Mouse (Mus musculus) liver, adult (tissue): ENCODE results near the gene Sh2d7.

Experiments used
- GATA4 ChIP-seq: IDR thresholded peaks from 2 replicates; pipeline ENCODE4 v1.6.1; 2014; ENCODE audit warnings: mild to moderate bottlenecking, low read length; ENCODE audit not compliant: insufficient replicate concordance

Sh2d7 gene

DNA sequence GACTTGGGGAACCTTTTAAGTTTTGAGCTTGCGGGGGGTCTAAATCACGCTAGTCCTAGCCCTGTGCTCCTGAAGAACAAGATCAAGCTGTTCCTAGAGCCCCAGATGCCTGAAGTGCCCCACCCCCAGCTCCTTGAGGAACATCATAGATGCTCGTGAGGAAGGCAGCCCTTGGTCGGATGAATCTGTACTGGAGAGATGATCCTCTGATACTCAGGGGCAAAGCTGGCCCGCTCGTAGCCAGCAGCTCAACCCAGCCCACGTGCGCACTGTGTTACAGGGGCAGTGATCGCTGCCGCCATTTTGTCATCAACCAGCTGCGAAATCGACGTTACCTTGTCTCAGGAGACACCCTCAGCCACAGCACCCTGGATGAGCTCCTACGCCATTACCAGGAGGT is at the start of gene Sh2d7:
Gene Sh2d7, plus strand, starts transcription at position 301 of the 400 bp plus-strand sequence.
- TF ChIP-seq GATA4, result no peak

DNA sequence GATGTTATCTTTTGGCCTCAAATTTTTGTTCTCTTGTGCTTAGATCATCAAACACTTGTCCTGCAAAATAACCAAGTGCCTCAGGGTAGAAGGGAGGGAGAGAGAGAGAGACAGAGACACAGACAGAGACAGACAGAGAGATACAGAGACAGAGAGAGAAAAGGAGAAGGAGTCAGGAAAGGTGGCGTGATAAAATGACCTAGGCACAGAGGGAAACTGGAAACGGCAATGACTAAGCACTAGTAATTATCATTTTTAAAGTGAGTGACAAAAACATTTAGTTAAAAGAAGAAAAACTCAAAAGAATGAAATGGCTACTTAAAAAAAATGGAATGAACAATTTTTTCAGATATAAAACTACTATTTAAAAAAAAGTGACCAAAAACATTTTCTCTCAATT is 49.2 kb upstream of the Sh2d7 start:
- no peak for TF ChIP-seq GATA4

DNA sequence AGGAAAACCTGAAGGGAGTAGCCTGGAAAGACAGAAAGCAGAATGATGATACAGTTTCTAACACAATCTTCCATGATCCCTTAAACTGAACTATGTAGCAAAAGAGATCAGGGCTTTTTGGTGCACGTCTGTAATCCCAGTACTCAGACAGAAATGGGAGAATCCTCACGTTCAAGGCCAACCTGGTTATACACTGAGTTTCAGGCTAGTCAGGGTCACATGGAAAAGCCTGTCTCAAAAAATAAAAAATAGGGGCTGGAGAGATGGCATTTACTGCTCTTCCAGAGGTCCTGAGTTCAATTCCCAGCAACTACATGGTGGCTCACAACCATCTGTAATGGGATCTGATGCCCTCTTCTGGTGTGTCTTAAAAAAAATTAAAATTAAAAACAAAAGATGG is 48.4 kb upstream of the Sh2d7 start:
- no peak for TF ChIP-seq GATA4

DNA sequence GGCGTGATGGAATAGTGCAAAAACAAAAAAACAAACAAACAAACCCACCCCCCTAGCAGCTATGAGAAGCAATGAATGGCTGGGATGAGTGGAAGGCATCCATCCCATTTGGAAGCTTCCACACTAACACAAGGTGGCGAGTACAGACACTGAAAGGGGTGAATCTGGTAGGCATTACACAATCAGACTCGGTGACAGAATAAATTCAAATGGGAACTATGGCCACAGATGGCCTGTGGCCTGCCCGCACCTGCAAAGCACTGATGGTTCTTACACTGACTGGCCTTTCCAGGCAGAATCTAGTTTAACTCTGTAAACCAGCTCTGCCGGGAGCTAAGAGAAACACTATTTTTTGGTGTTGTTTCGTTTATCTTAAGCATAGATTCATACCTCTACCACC is 39.5 kb upstream of the Sh2d7 start:
- no peak for TF ChIP-seq GATA4

DNA sequence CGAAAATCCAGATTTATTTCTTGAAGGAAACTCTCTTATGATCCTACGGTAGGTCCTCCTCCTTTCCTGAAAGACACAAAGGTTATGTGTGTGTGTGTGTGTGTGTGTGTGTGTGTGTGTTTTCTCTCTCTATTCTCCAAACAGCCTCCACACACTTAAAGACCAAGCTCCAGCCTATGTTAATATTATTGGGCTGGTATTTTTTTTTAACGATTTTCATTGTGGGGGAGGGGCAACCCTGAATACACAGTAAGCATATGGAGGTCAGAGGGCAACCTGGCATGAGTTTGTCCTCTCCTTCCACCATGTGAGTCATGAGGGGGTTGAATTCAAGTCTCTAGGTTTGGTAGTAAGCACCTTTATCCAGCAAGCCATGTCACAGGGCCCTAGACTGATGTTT is 39.0 kb upstream of the Sh2d7 start:
- no peak for TF ChIP-seq GATA4

DNA sequence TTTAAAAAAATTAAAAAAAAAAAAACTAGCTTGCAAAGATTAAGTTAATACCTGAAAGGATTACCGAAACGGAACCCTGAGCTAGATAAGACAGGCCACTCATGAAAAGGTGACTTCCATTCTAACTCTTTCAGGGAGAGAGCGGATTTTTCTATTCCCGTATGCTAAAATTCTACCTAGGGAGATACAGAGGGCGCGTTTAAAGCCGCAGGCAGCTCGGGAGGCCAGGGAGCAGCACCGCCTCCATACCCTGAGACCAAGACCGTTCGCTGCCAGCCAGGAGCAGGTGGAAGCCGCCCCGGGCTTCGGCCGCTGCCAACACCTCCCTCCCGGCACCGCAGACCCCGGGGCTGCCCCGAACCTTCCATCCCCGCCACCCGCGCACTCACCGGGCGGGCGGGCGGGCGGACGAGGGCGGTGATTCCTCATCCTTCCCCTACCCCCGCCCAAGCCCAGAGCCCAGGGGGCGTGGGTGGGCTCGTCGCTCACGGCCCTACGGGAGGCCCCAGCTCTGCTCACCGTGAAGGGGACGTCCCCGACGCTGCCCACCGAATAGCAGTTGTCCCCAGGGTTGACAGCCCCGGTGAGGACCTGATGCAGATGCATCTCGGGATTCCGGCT is 37.8 kb upstream of the Sh2d7 start:
- TF ChIP-seq GATA4, result no peak

DNA sequence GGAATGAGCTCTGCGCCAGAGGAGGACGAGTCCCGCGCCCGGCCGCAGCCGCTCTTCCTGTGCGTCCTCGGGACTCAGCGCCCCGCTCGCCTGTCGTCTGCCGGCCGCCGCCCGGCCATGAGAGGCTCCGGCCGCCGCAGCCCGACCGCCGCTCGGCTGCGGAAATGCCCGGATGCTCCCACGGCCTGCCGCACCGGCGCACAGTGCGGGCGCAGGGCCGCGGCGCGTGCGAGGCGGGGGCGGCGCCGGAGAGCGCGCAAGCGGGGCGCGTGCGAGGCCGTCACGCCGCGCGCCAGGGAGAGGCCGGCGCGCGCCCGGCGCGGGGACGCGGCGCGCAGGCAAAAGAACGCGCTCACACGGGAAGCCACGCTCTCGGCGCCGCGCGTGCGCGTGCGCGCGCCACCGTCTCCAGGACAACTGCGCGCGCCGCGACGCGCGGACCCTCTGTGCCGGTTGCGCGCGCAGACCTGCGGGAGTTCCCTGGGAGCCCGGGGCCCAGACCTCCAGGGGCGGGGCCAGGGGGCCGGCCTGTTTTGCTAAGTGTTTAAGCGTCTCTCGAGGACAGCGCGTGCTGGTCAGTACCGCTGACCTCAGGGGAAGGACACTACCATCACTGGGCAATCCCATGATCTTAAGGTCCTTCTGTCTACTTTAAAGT is 37.2 kb upstream of the Sh2d7 start, which contains the start of gene Dmxl2:
Gene Dmxl2, minus strand, starts transcription at position 174 of the 658 bp plus-strand sequence.
- TF ChIP-seq GATA4, result no peak

DNA sequence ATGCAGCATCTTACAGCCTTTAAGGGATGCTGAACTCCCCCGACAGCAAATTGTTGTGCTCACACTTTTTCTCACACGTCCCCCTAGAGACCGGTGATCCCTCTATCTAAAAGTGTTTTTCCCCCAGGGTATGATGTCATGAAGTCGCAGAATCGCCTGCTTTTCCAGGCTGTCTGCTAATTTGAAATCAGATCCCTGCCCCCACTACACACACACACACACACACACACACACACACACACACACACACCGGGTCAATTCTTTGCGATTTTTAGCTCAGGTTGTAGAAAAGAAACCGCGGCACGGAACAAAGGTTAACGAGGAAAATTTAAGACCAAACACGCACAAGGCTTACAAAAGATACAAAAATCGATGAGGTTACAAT is 36.7 kb upstream of the Sh2d7 start:
- no peak for TF ChIP-seq GATA4

DNA sequence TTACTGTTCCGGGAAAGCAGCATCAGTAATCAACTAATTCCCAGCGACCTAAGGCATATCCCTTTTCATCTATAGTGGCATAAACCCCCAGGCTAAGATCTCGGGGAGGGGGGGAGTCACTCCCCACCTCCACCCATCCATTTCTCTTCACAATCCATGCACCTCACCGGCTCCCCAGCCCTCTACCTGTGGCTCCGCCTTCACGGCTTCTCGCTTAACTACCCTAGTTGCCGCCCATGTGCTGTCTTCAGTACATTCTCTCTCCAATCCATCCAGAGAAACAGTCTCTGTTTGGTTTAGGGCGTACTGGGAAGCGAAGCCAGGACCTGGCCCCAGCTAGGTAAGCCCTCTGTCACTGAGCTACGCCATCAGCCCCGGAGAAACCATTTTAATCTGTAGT is 35.9 kb upstream of the Sh2d7 start:
- no peak for TF ChIP-seq GATA4

DNA sequence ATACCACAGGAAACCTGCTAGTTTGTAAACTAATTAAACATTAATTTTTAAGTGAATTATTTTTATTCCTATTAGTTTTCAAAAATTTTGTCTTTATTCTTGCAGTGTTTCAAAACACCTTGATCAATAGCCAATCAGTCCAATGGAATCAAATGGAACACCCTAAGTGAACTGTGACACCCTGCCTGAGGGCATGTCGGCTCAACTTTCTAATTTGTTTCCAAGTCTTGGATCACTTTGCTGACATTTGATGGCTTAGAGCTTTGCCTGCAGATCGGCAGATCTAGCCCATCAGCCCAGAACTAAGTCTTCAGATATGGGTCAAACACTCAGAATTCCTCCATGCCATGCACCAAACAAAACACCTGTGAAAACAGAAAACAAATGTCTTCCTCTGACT is 22.8 kb upstream of the Sh2d7 start:
- TF ChIP-seq GATA4, result no peak

DNA sequence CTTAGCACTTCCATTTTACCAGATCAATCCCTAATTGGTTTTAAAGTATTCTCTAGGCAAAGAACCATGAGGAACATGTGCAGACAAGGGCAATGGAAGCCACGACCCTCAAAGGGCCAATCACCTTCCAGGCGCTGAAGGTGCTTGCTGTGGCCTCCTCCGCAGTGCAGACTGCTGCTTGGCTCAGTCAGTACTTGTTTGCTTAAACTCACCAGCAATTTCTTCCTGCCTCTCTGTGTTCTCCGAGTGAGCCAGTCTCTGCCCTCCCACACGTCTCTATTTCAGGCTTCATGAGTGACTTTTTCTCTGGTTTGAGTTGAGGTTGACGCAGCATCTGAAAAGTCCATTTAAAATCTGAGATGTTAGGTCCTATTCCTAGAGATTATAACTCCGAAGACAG is 19.9 kb upstream of the Sh2d7 start:
- TF ChIP-seq GATA4, result no peak

DNA sequence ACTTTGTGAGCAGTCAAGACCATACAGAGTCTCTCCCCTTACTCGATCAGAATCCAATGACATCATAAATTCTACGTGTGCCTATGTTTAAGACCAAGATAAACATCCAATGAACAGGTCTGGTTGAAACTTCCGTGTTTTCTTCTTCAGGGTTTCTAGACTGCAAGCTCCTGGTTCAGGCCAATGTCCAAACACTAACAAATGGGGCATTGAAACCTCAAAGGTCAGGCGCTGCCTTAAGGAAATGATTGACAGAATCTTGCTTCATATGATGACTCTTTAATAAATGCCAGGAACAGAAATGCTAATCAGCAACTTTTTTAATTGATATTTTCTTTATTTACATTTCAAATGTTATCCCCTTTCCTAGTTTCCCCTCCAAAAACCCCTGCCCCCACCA is 18.5 kb upstream of the Sh2d7 start:
- no peak for TF ChIP-seq GATA4

DNA sequence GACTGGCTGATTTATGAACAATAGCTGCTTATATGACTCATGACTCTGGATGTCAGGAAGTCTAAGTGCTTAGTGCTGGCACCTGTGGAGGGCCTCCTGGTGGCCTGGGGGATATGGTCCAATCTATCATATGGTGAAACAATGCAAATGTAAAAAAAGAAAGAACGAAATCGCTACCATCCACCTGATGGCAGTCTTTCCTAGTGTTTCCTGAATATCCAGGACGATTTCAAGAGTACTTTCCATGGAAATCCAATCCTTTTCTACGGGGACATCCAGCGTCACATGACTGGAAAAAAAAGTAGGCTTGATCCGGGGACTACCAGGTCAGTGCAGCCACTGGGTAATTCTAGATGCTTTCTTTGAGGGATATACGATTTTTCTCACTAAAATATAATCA is 11.1 kb upstream of the Sh2d7 start:
- no peak for TF ChIP-seq GATA4

DNA sequence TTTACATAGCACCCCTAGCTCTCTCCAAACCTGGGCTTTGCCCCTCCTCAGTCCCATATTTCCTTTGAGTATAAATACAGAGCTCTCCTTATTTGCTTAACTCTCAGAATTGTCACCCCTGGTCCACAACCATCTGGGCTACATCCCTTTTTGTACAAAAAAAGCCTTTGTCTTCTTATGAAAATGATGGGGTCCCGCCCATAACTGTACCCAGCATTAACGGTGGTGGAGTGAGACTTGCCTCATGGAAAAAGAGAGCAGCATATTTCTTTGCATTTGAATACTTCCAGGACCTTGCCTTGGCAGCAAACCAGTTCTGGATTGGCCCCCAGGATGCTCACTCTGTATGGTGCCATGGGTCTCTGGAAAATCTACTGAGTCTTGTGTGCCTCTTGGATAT is 8.8 kb upstream of the Sh2d7 start:
- TF ChIP-seq GATA4, result no peak

DNA sequence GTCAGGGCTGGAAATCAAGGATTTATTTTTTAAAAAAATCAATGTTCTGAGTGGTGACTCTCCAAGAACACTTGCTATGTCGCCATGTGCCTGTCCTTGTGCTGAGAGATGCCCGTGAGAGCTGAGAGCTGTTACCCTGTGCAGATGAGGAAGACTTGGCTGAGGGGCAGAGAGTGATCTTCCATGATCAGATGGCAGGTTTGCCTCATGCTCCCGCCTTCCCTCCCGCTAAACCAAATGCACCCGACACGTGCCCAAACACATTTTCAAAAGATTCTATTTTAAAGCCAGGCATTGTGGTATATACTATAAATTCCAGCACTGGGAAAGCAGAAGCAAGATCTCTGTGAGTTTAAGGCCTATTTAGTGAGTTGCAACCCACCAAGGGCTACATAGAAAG is 7.9 kb upstream of the Sh2d7 start:
- no peak for TF ChIP-seq GATA4

DNA sequence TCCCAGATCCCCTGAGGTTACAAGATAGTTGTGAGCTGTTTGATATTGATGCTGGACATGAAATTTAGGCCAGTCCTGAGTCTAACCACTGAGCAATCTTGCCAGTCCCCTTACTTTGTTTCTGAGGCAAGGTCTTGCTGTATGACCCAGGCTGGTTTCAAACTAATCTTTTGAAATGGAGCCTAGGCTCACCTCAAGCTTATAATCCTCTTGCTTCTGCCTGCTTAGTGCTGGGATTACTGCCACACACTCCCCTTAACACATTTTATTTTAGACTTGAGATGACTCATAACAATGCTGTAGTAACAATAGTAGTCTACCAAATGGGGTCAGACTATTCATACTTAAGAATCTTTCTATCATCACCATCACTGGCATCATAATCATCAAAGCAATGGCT is 7.4 kb upstream of the Sh2d7 start:
- no peak for TF ChIP-seq GATA4

DNA sequence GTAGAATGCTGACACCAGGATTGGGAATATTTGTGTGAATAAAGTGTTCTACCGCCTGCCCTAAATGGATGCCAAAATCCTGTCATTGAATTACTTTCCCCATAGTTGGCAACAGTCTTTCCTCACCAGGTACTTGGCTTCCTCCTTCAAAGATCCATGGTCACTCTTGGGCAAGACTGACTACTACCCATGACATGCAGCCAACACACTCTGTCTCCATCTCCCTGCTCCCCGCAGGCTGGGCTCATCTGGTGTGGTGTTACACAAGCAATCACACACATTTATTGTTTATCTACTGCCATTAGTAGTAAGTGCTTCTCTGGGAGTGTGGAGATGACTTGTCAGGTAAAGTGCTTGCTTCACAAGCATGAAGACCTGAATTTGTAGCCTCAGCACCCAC is 5.9 kb upstream of the Sh2d7 start:
- TF ChIP-seq GATA4, result no peak
